In genomic region chr13:56637027-56637426, GRCm38 (mm10) we compare ENCODE assay signal across 26 mouse cellular contexts.
"Had no signal": no experiment of that assay in that cellular context is flagged by ENCODE, and none has a peak within 500 bp of the region (broad histone marks: within the 10 kb centered on the region; RNA-seq: fewer than 3 reads in every experiment).

No protein-coding gene starts in this region.

- H3K9me3 ChIP-seq: heart, embryonic 12.5 days; hindbrain, embryonic 13.5 days; hindbrain, embryonic 15.5 days; kidney, embryonic 15.5 days; limb, embryonic 12.5 days; liver, embryonic 13.5 days; liver, embryonic 15.5 days had no signal

- H3K4me1 ChIP-seq: liver, embryonic 15.5 days had no signal

- H3K36me3 ChIP-seq: hindbrain, embryonic 13.5 days; hindbrain, embryonic 15.5 days; liver, embryonic 13.5 days; liver, embryonic 15.5 days had no signal

- H3K27ac ChIP-seq: heart, adult 2 months; hindbrain, embryonic 13.5 days; hindbrain, embryonic 15.5 days; hindbrain, postnatal 0 days; kidney, postnatal 0 days; limb, embryonic 12.5 days; liver, embryonic 13.5 days; liver, embryonic 15.5 days had no signal

- H3K4me3 ChIP-seq: heart, adult 2 months; heart, embryonic 12.5 days; hindbrain, embryonic 13.5 days; hindbrain, embryonic 15.5 days; kidney, embryonic 15.5 days; limb, embryonic 12.5 days; liver, embryonic 13.5 days; liver, embryonic 15.5 days had no signal

- H3K4me2 ChIP-seq: heart, embryonic 12.5 days; hindbrain, embryonic 13.5 days; hindbrain, embryonic 15.5 days; kidney, embryonic 15.5 days; limb, embryonic 12.5 days; liver, embryonic 11.5 days; liver, embryonic 13.5 days; liver, embryonic 15.5 days had no signal

- H3K27me3 ChIP-seq: heart, embryonic 12.5 days; hindbrain, embryonic 15.5 days; kidney, embryonic 15.5 days; limb, embryonic 12.5 days; liver, embryonic 13.5 days; liver, embryonic 15.5 days had no signal

- ATAC-seq: hindbrain, postnatal 0 days; intestine, embryonic 16.5 days; liver, postnatal 0 days had no signal

- DNase-seq: gastrocnemius, postnatal 14 days; gastrocnemius, postnatal 36 days; heart, adult 11 months; heart, adult 2 months; heart, postnatal 10 days; kidney, adult 11 months; kidney, adult 2 months; kidney, adult 9 months; kidney, postnatal 14 days; kidney, postnatal 36 days; layer of hippocampus, adult 9-11 months; layer of hippocampus, postnatal 36 days; left cerebral cortex, postnatal 4 days; liver; liver, embryonic 13.5 days; liver, postnatal 0 days had no signal

- H3K9ac ChIP-seq: heart, embryonic 12.5 days; hindbrain, embryonic 13.5 days; hindbrain, embryonic 15.5 days; kidney, embryonic 15.5 days; limb, embryonic 12.5 days; liver, embryonic 13.5 days; liver, embryonic 15.5 days; liver, postnatal 0 days had no signal
